Comparison of ENCODE assay signal across 8 mouse cellular contexts in the genomic region with DNA sequence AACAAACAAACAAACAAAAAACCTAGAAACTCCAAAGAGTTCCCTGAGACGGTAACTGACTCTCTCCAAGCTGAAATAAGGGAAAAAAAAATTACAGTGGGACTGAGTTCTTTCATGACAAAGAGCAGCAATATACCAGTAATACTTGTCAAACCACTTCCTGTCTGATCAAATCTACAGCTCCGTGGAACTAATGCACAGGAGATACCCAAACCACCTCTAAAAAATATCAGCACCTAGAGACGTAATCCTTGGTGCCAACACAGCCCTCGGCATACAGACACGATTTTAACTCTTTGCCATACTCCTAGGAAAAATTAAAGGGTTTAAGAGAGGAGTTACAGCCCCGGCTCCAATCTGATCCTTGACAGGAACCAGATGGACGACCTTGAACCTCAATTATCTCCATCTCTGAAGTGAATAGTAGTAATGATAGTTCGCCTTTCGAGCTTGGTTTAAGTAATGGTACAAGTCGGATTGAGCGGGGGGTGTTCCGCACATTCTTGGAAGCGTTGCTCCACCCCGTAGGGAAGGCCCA. TPM values are rescaled to one million over a fixed set of nuclear protein-coding genes. Genes with fewer than 3 reads are reported as not detected.
DNase-seq lines count a peak whose midpoint lies in the region; ATAC-seq and TF ChIP-seq lines count a peak whose summit lies in the region.

No protein-coding gene starts in this region.

- H3K4me1 ChIP-seq in heart, embryonic 16.5 days (ENCODE audit: control insufficient read depth, insufficient read depth, low read length): peaks cover 10% of the 10 kb centered on the region
- H3K4me1 ChIP-seq in G1E (ENCODE audit: insufficient read depth, low read depth, low read length): peaks cover 32% of the 10 kb centered on the region
- H3K4me1 ChIP-seq in hindbrain, embryonic 10.5 days (replicated peaks): peaks cover 19% of the 10 kb centered on the region
- peaks cover 6% of the 10 kb centered on the region for H3K4me1 ChIP-seq in midbrain, embryonic 11.5 days (ENCODE audit: control insufficient read depth, insufficient read depth, low read length)

- H3K9ac ChIP-seq in heart, embryonic 16.5 days (ENCODE audit: low read length): peak overlapping the region; percentile 94
- peak overlapping the region; percentile 84 for H3K9ac ChIP-seq in midbrain, embryonic 11.5 days (ENCODE audit: low read length)

- peaks cover 2% of the 10 kb centered on the region for H3K36me3 ChIP-seq in heart, embryonic 16.5 days (ENCODE audit: control insufficient read depth, insufficient read depth)
- H3K36me3 ChIP-seq in G1E (replicated peaks): peaks cover 44% of the 10 kb centered on the region
- H3K36me3 ChIP-seq in hindbrain, embryonic 10.5 days: peaks cover 26% of the 10 kb centered on the region
- H3K36me3 ChIP-seq in midbrain, embryonic 11.5 days (ENCODE audit: control insufficient read depth, insufficient read depth, low read length): peaks cover 7% of the 10 kb centered on the region; the same call in 1 of the 2 replicates

- no peak for DNase-seq in heart, postnatal 36 days
- no peak for DNase-seq in G1E (ENCODE audit: low spot score)
- DNase-seq in hindbrain, embryonic 10.5 days (ENCODE audit: low spot score): no peak
- DNase-seq in midbrain, embryonic 11.5 days (ENCODE audit: low spot score, missing footprints): no peak
- DNase-seq in left cerebral cortex, postnatal 25 days (ENCODE audit: low spot score in 2 of 2): no peak
- no peak for DNase-seq in urinary bladder, adult 2 months (ENCODE audit: low spot score)
- no peak for DNase-seq in layer of hippocampus, adult 9-11 months

- intact Hi-C loops in heart, postnatal 36 days (cut with DNase I): no loop called here
- intact Hi-C loops in left cerebral cortex, postnatal 25 days (cut with DNase I): loop anchor here (5.0 kb wide), 1 partner anchor 37 kb away; no protein-coding TSS in a partner anchor

- H3K27me3 ChIP-seq in heart, embryonic 16.5 days (ENCODE audit: control insufficient read depth, insufficient read depth, low read length): no peaks in the 10 kb centered on the region
- no peaks in the 10 kb centered on the region for H3K27me3 ChIP-seq in G1E (ENCODE audit: insufficient read depth, low read length)
- H3K27me3 ChIP-seq in hindbrain, embryonic 10.5 days (ENCODE audit: insufficient read depth, poor library complexity, severe bottlenecking): no peaks in the 10 kb centered on the region
- H3K27me3 ChIP-seq in midbrain, embryonic 11.5 days (ENCODE audit: control insufficient read depth, insufficient read depth, low read length): no peaks in the 10 kb centered on the region

- ATAC-seq in heart, embryonic 16.5 days (replicated peaks; ENCODE audit: extremely low read depth, insufficient read depth, low FRiP score): no peak
- no peak for ATAC-seq in G1E (ENCODE audit: extremely low read depth, insufficient number of reproducible peaks, low FRiP score, poor library complexity, severe bottlenecking)
- no peak for ATAC-seq in midbrain, embryonic 11.5 days (ENCODE audit: low FRiP score)

- peak overlapping the region; percentile 96 for H3K27ac ChIP-seq in heart, embryonic 16.5 days (ENCODE audit: low read length)
- peak overlapping the region; percentile 95 for H3K27ac ChIP-seq in hindbrain, embryonic 10.5 days
- H3K27ac ChIP-seq in midbrain, embryonic 11.5 days (ENCODE audit: low read depth, low read length): peak overlapping the region; percentile 74

- H3K4me3 ChIP-seq in heart, embryonic 16.5 days (ENCODE audit: low read length): peak overlapping the region; percentile 82
- H3K4me3 ChIP-seq in G1E (ENCODE audit: low read depth, low read length): peak overlapping the region; percentile 76
- peak overlapping the region; percentile 92 for H3K4me3 ChIP-seq in hindbrain, embryonic 10.5 days
- H3K4me3 ChIP-seq in midbrain, embryonic 11.5 days (ENCODE audit: low read depth, low read length): peak overlapping the region; percentile 73

- WGBS in heart, embryonic 16.5 days: 3% methylated on average over 14 of the region's 14 CpGs
- 15% methylated on average over 14 of the region's 14 CpGs for WGBS in hindbrain, embryonic 10.5 days
- WGBS in midbrain, embryonic 11.5 days: 11% methylated on average over 14 of the region's 14 CpGs

- TF ChIP-seq CTCF in G1E (IDR thresholded peaks at IDR 0.05; ENCODE audit: low read depth, low read length): no peak

- no peaks in the 10 kb centered on the region for H3K9me3 ChIP-seq in heart, embryonic 16.5 days (replicated peaks; ENCODE audit: control insufficient read depth, low read length)
- H3K9me3 ChIP-seq in G1E (replicated peaks): no peaks in the 10 kb centered on the region
- no peaks in the 10 kb centered on the region for H3K9me3 ChIP-seq in hindbrain, embryonic 10.5 days
- H3K9me3 ChIP-seq in midbrain, embryonic 11.5 days (ENCODE audit: control insufficient read depth, low read length): no peaks in the 10 kb centered on the region

- peak overlapping the region; percentile 83 for H3K4me2 ChIP-seq in heart, embryonic 16.5 days (ENCODE audit: low read depth, low read length)
- H3K4me2 ChIP-seq in midbrain, embryonic 11.5 days: peak overlapping the region; percentile 55

RNA-seq across cellular contexts. Expression of gene Dnase1l2, which starts 11.4 kb away (rescaled TPM):
- polyA plus RNA-seq in heart, embryonic 16.5 days (2015; fragmentation: Nextera tagmentation; extraction: Ambion mirVana): 1.5 and 2.1 TPM in 2 replicates
- 1 to 10 TPM; 1.1 to 1.4 TPM for total RNA-seq in heart, postnatal 36 days (2021)
- 0.73 and 1.3 TPM in 2 replicates for total RNA-seq in G1E (2014; fragmentation: Nextera tagmentation)
- total RNA-seq in G1E (2017): 1.7 and 2.3 TPM in 2 replicates
- polyA plus RNA-seq in G1E (2012): 0.05 and 0.18 TPM in 2 replicates
- 3.0 and 4.3 TPM in 2 replicates for polyA plus RNA-seq in hindbrain, embryonic 10.5 days (2016; fragmentation: Nextera tagmentation; extraction: Ambion mirVana)
- 1.7 and 2.1 TPM in 2 replicates for polyA plus RNA-seq in midbrain, embryonic 11.5 days (2014; fragmentation: Nextera tagmentation; extraction: Ambion mirVana)
- total RNA-seq in left cerebral cortex, postnatal 25 days (2021): 1 to 10 TPM; 6.4 to 8.1 TPM
- 47.5 and 62.9 TPM in 2 replicates for polyA plus RNA-seq in urinary bladder, adult 2 months (2012; rRNA removed)

RNA-seq across cellular contexts. Expression of gene E4f1, which starts 15.8 kb away (rescaled TPM):
- 27.7 and 28.8 TPM in 2 replicates for polyA plus RNA-seq in heart, embryonic 16.5 days (2015; fragmentation: Nextera tagmentation; extraction: Ambion mirVana)
- total RNA-seq in heart, postnatal 36 days (2021): 10 to 100 TPM; 11.0 to 12.4 TPM
- total RNA-seq in G1E (2014; fragmentation: Nextera tagmentation): 21.7 and 37.2 TPM in 2 replicates
- total RNA-seq in G1E (2017): 17.4 and 18.4 TPM in 2 replicates
- 17.1 and 19.7 TPM in 2 replicates for polyA plus RNA-seq in G1E (2012)
- polyA plus RNA-seq in hindbrain, embryonic 10.5 days (2016; fragmentation: Nextera tagmentation; extraction: Ambion mirVana): 37.8 and 40.1 TPM in 2 replicates
- polyA plus RNA-seq in midbrain, embryonic 11.5 days (2014; fragmentation: Nextera tagmentation; extraction: Ambion mirVana): 10.2 and 14.7 TPM in 2 replicates
- total RNA-seq in left cerebral cortex, postnatal 25 days (2021): 10 to 100 TPM; 30.4 to 33.2 TPM
- 55.8 and 61.5 TPM in 2 replicates for polyA plus RNA-seq in urinary bladder, adult 2 months (2012; rRNA removed)

RNA-seq across cellular contexts. Expression of gene Pgp, which starts 15.9 kb away (rescaled TPM):
- polyA plus RNA-seq in heart, embryonic 16.5 days (2015; fragmentation: Nextera tagmentation; extraction: Ambion mirVana): 71.1 and 76.0 TPM in 2 replicates
- 10 to 100 TPM; 39.1 to 41.9 TPM for total RNA-seq in heart, postnatal 36 days (2021)
- total RNA-seq in G1E (2014; fragmentation: Nextera tagmentation): 17.8 and 19.6 TPM in 2 replicates
- 13.3 and 13.9 TPM in 2 replicates for total RNA-seq in G1E (2017)
- polyA plus RNA-seq in G1E (2012): 58.3 and 69.2 TPM in 2 replicates
- 80.9 and 81.8 TPM in 2 replicates for polyA plus RNA-seq in hindbrain, embryonic 10.5 days (2016; fragmentation: Nextera tagmentation; extraction: Ambion mirVana)
- 60.6 and 67.6 TPM in 2 replicates for polyA plus RNA-seq in midbrain, embryonic 11.5 days (2014; fragmentation: Nextera tagmentation; extraction: Ambion mirVana)
- 10 to 100 TPM; 70.2 to 72.3 TPM for total RNA-seq in left cerebral cortex, postnatal 25 days (2021)
- polyA plus RNA-seq in urinary bladder, adult 2 months (2012; rRNA removed): 31.8 and 33.5 TPM in 2 replicates

RNA-seq across cellular contexts. Expression of gene Bricd5, which starts 19.4 kb away (rescaled TPM):
- polyA plus RNA-seq in heart, embryonic 16.5 days (2015; fragmentation: Nextera tagmentation; extraction: Ambion mirVana): 0.21 and 0.25 TPM in 2 replicates
- total RNA-seq in heart, postnatal 36 days (2021): not detected
- total RNA-seq in G1E (2014; fragmentation: Nextera tagmentation): not detected in 2 replicates
- 0.33 and 0.58 TPM in 2 replicates for total RNA-seq in G1E (2017)
- 0.23 and 0.27 TPM in 2 replicates for polyA plus RNA-seq in G1E (2012)
- polyA plus RNA-seq in hindbrain, embryonic 10.5 days (2016; fragmentation: Nextera tagmentation; extraction: Ambion mirVana): 0.61 and 2.5 TPM in 2 replicates
- 0.32 TPM in 1 of 2 replicates, not detected in the other for polyA plus RNA-seq in midbrain, embryonic 11.5 days (2014; fragmentation: Nextera tagmentation; extraction: Ambion mirVana)
- 1 to 10 TPM; 1.4 to 1.6 TPM for total RNA-seq in left cerebral cortex, postnatal 25 days (2021)
- polyA plus RNA-seq in urinary bladder, adult 2 months (2012; rRNA removed): 0.10 and 0.19 TPM in 2 replicates

RNA-seq across cellular contexts. Expression of gene Mlst8, which starts 24.6 kb away (rescaled TPM):
- 18.7 and 19.5 TPM in 2 replicates for polyA plus RNA-seq in heart, embryonic 16.5 days (2015; fragmentation: Nextera tagmentation; extraction: Ambion mirVana)
- 1 to 10 TPM; 8.1 to 9.0 TPM for total RNA-seq in heart, postnatal 36 days (2021)
- 5.2 and 7.0 TPM in 2 replicates for total RNA-seq in G1E (2014; fragmentation: Nextera tagmentation)
- 17.2 and 19.7 TPM in 2 replicates for total RNA-seq in G1E (2017)
- polyA plus RNA-seq in G1E (2012): 6.4 and 7.1 TPM in 2 replicates
- 35.1 and 36.0 TPM in 2 replicates for polyA plus RNA-seq in hindbrain, embryonic 10.5 days (2016; fragmentation: Nextera tagmentation; extraction: Ambion mirVana)
- polyA plus RNA-seq in midbrain, embryonic 11.5 days (2014; fragmentation: Nextera tagmentation; extraction: Ambion mirVana): 28.9 and 30.3 TPM in 2 replicates
- total RNA-seq in left cerebral cortex, postnatal 25 days (2021): 10 to 100 TPM; 30.0 to 32.2 TPM
- polyA plus RNA-seq in urinary bladder, adult 2 months (2012; rRNA removed): 20.9 and 21.7 TPM in 2 replicates
